Mouse (Mus musculus): ENCODE results near the gene Ppa2.

DNA sequence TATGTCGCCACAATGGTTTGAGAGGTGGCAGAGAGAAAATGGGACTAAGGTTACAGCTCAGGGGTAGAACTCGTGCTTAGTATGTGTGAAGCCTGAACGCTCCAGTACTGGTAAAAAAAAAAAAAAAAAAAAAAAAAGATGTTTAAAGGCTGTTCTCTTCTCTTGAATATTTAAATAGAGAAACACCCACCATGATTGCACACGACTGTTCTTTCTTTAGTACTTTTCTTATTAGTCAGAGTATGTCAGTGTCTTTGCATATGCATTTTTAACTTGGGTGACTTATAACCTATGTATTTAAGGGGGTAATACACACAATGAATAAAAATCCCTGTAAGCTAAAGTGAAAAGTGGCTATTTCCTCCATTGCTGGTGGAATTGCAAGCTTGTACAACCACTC lies 104.8 kb downstream of the Ppa2 start:
- no peak for TF ChIP-seq CTCF (IDR thresholded peaks at IDR 0.05; ENCODE audit: borderline replicate concordance, insufficient read depth, low read length)
- TF ChIP-seq POLR2A (IDR thresholded peaks at IDR 0.05; ENCODE audit: low read depth, low read length), result no peak
